Mouse (Mus musculus) brain, embryonic 14.5 days (tissue): Measurements from ENCODE around the gene Zfp365. TPM values are rescaled to one million over a fixed set of nuclear protein-coding genes. Genes with fewer than 3 reads are reported as not detected.

Experiments
- DNase-seq: peaks from one replicate; pipeline ENCODE4 v3.0.0-alpha.2; 2011; ENCODE audit warnings: low read depth
- CTCF ChIP-seq: fragments of 200-500 bp; IDR thresholded peaks from 2 replicates; pipeline ENCODE4 v1.5.1; 2012; ENCODE audit warnings: inconsistent platforms, mild to moderate bottlenecking, moderate library complexity, borderline replicate concordance; ENCODE audit not compliant: insufficient read depth, insufficient read length; ENCODE audit errors: extremely low read depth
- POLR2A ChIP-seq: fragments of 200-500 bp; IDR thresholded peaks from 2 replicates; pipeline ENCODE4 v1.6.1; 2012; ENCODE audit warnings: mild to moderate bottlenecking, inconsistent platforms, borderline replicate concordance; ENCODE audit not compliant: poor library complexity, insufficient read depth, insufficient read length, severe bottlenecking; ENCODE audit errors: extremely low read depth
- polyA plus RNA-seq: library from polyadenylated mRNA; depleted of rRNA; stranded (reverse); fragments of >200 nt; gene quantifications from 2 replicates; pipeline ENCODE4 v1.2.3, GENCODE M21; 2012; rRNA removed

Gene Zfp365
- polyA plus RNA-seq, 1 experiment, result 3.6 TPM

- TF ChIP-seq CTCF (no peak), POLR2A (no peak)
These were observed 73.3 kb downstream of the Zfp365 start for GRCm38 (mm10) chr10:67839156-67839555.

GRCm38 (mm10) chr10:67836426-67836825, 76.0 kb downstream of the Zfp365 start:
- DNase-seq, result peak; percentile 8
- TF ChIP-seq POLR2A, result no peak
- no peak for TF ChIP-seq CTCF

More at GRCm38 (mm10) chr10:67839156-67839555, 73.3 kb downstream of the Zfp365 start:
- DNase-seq, result no peak

Other genes starting within 250 kb of the Zfp365 start
- 2.7 and 3.1 TPM in 2 replicates for gene Rtkn2, start 66.9 kb upstream of the Zfp365 start, polyA plus RNA-seq